Mouse (Mus musculus) urinary bladder, postnatal 0 days (tissue): ENCODE data around the gene Ube2t. TPM values are rescaled to one million over a fixed set of nuclear protein-coding genes. Genes with fewer than 3 reads are reported as not detected.

ENCODE experiments used
- polyA plus RNA-seq: library from polyadenylated mRNA; unstranded; fragments of >200 nt; fragmentation: Nextera tagmentation; extraction: Ambion mirVana; gene quantifications from 2 replicates; pipeline ENCODE4 v1.2.1, GENCODE M21; 2015

Gene Ube2t
- polyA plus RNA-seq: 6.5 and 10.5 TPM in 2 replicates

DNA sequence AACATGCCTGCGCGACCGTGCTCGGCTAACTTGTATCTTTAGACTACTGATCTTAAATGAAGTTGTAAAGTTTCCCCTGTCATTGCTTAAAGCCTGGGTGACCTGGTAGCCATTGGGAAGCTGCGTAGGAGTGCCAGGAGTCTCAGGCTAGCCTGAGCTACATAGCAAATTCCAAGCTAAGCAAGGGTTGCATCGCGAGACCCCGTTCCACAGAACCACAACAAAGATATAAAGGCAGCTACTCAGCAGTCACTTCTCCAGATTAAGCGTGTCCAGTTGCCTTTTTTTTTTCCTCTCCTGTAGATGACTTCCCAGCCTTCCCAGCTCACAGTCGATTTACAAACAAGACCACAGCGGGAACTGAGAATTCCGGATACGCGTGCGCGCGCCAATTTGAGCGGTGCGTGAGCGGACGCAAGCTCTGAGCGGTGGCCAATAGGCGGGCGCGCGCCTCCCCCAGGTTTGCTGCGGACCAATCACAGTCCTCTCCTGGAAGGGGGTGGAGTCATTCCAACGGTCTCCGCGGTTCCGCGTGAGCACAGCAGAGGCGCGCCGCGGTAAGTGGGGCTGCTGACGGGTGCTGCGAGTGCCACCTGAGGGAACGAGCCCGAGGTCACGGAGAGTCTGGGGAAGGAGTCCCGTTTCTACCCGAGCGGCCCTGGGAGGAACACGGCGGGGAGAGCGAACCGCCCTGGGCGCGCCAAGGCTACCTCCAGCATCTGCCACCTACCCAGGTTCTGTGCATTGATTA, at the start of gene Ube2t:
Gene Ube2t, plus strand, starts transcription at position 513 of the 751 bp plus-strand sequence.

DNA sequence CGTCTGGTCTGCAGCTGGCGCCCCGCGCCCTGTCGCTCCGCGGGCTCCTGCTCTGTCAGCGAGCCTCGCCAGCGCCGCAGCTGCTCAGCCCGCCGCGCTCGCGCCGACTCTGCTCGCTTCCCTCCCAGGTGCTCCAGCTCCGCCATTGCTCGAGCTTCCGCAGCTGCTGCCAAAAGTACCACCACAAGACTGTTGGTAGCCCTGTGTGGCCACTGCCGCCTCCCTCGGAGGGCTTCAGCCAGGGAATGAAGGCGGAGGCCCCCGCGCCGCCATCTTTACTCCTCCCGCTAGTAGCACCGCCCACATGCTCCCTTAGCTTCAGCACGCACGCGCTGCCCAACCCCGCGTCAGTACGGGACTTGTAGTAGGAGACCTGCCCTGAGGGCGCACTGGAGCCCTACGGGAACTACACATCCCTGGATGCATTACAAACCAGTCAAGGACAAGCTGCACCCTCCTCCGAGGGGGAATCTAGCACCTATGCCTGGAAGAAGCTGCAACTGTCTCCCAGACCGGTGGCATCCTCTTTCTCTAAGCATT, 6.7 kb upstream of the Ube2t start, which contains the start of gene Ppp1r12b:
Gene Ppp1r12b, minus strand, starts transcription at position 306 of the 540 bp plus-strand sequence.

Other genes with a start within 250 kb of the Ube2t start
- gene Ppp1r12b, start 6.6 kb upstream of the Ube2t start, polyA plus RNA-seq: 87.5 and 97.0 TPM in 2 replicates
- 0.42 and 0.69 TPM in 2 replicates for gene Lgr6, start 142.7 kb downstream of the Ube2t start, polyA plus RNA-seq
- gene Ptpn7, start 170.1 kb downstream of the Ube2t start, polyA plus RNA-seq: 0.81 and 3.6 TPM in 2 replicates
- 78.3 and 82.7 TPM in 2 replicates for gene Arl8a, start 184.3 kb downstream of the Ube2t start, polyA plus RNA-seq
- 0.08 and 0.16 TPM in 2 replicates for gene Gpr37l1, start 205.1 kb downstream of the Ube2t start, polyA plus RNA-seq